Mouse (Mus musculus) stomach, embryonic 16.5 days (tissue): ENCODE results near the gene Gys2. TPM values are rescaled to one million over a fixed set of nuclear protein-coding genes. Genes with fewer than 3 reads are reported as not detected.
A peak's percentile ranks its signal among the peaks of the same experiment; 100 is the strongest.

Experiments used
- ATAC-seq: fragments of 200-750 bp; cut with Nextera tagmentation; 2 replicates; pipeline ENCODE4 v1.8.0; 2017; ENCODE audit warnings: moderate number of reproducible peaks, moderate TSS enrichment; ENCODE audit not compliant: insufficient read depth, low FRiP score
- H3K27ac ChIP-seq: fragments of 300-500 bp; sonication (generic); 2 replicates; pipeline ENCODE4 v1.5.1; 2014; ENCODE audit warnings: low read length
- H3K27me3 ChIP-seq: fragments of 300-500 bp; sonication (generic); 2 replicates; pipeline ENCODE4 v1.6.1; 2014; ENCODE audit warnings: low read length, control low read depth, mixed read lengths; ENCODE audit not compliant: control insufficient read depth, insufficient read depth
- H3K36me3 ChIP-seq: fragments of 300-500 bp; sonication (generic); 2 replicates; pipeline ENCODE4 v1.6.1; 2014; ENCODE audit warnings: low read length; ENCODE audit not compliant: control insufficient read depth, insufficient read depth
- H3K4me1 ChIP-seq: fragments of 300-500 bp; sonication (generic); 2 replicates; pipeline ENCODE4 v1.6.1; 2014; ENCODE audit warnings: low read length, control low read depth, mixed read lengths; ENCODE audit not compliant: control insufficient read depth, insufficient read depth
- H3K4me2 ChIP-seq: fragments of 300-500 bp; sonication (generic); 2 replicates; pipeline ENCODE4 v1.6.1; 2014; ENCODE audit warnings: low read depth, low read length, mixed read lengths
- H3K4me3 ChIP-seq: fragments of 300-500 bp; sonication (generic); replicated peaks from 2 replicates; pipeline ENCODE4 v1.5.1; 2014; ENCODE audit warnings: mild to moderate bottlenecking, low read length
- H3K9ac ChIP-seq: fragments of 300-500 bp; sonication (generic); 2 replicates; pipeline ENCODE4 v1.6.1; 2014; ENCODE audit warnings: low read length
- H3K9me3 ChIP-seq: fragments of 300-500 bp; sonication (generic); replicated peaks from 2 replicates; pipeline ENCODE4 v1.6.1; 2016; ENCODE audit warnings: low read length, control low read depth; ENCODE audit not compliant: control insufficient read depth
- WGBS: fragments of 180-500 bp; shearing (Covaris S2); extraction: QIAGEN DNeasy Blood & Tissue Kit; methylation state at CpG from one replicate; pipeline ENCODE4 v1.1.7; 2014; 5-methylcytosine and 5-hydroxymethylcytosine counted together
- polyA plus RNA-seq: library from polyadenylated mRNA; unstranded; fragments of >200 nt; fragmentation: Nextera tagmentation; extraction: Ambion mirVana; gene quantifications from 2 replicates; pipeline ENCODE4 v1.2.1, GENCODE M21; 2015

The Gys2 gene
- polyA plus RNA-seq, 1 experiment from 2014 or later = 3.4 TPM

GRCm38 (mm10) chr6:142424976-142425375 is 47.9 kb downstream of the Gys2 start:
- H3K27ac ChIP-seq = no peak overlapping the region
- no peaks in the 10 kb centered on the region for H3K4me1 ChIP-seq
- H3K36me3 ChIP-seq = no peaks in the 10 kb centered on the region
- ATAC-seq = no peak
- no peak overlapping the region for H3K4me2 ChIP-seq
- WGBS = 78% methylated on average over 7 of the region's 7 CpGs
- no peaks in the 10 kb centered on the region for H3K9me3 ChIP-seq
- H3K4me3 ChIP-seq = no peak overlapping the region
- no peak overlapping the region for H3K9ac ChIP-seq
- H3K27me3 ChIP-seq = no peaks in the 10 kb centered on the region

DNA sequence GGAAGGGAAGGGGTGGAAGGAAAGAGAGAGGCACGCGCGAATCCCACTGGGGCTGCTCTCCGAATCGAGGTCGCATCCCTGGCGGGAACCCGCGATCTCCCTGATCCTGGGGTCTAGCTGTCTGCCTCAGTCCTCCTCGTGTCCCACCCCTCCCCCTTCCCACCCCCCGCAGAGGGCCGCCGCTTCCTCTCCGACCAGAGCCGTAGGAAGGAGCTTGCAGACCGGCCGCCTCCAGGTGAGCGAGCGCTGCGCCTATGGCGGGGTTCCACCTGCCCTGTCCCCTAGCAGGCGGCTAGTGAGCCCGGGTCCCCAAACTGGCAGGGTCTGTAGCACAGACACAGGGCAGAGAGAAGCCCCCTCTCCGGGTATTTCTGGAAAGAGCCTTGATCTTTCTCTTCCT is 58.3 kb downstream of the Gys2 start:
- Histone ChIP-seq H3K27ac (no peak overlapping the region), H3K36me3 (no peaks in the 10 kb centered on the region), H3K4me1 (no peaks in the 10 kb centered on the region; the same call in 1 of the 2 replicates), H3K4me3 (peak overlapping the region; percentile 31), H3K9me3 (no peaks in the 10 kb centered on the region), H3K4me2 (peak overlapping the region; percentile 46), H3K27me3 (peaks cover 22% of the 10 kb centered on the region), H3K9ac (no peak overlapping the region)
- no peak for ATAC-seq
- WGBS = 2% methylated on average over 24 of the region's 24 CpGs

DNA sequence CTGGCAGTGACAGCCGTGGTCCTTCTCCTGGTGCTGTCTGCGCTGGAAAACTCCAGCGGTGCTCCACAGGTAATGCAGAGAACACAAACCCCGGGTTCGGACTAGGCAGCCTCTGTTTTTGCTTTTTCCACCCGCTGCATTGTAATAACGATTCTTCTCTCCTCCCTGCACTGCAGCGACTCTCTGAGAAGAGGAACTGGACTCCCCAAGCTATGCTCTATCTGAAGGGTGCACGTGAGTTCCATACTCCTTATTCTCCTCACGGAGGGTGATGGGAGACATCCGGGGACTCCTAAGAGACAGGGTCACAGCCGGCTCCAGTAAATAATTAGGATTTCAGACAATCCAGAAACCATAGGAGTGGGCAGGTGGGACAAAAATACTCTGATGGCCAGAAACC is 59.1 kb downstream of the Gys2 start:
- no peaks in the 10 kb centered on the region for H3K36me3 ChIP-seq
- no peak for ATAC-seq
- peaks cover 22% of the 10 kb centered on the region for H3K27me3 ChIP-seq
- H3K4me2 ChIP-seq = no peak overlapping the region
- H3K9me3 ChIP-seq = no peaks in the 10 kb centered on the region
- no peak overlapping the region for H3K27ac ChIP-seq
- 17% methylated on average over 12 of the region's 12 CpGs for WGBS
- no peak overlapping the region for H3K4me3 ChIP-seq
- no peak overlapping the region for H3K9ac ChIP-seq
- no peaks in the 10 kb centered on the region; the same call in 1 of the 2 replicates for H3K4me1 ChIP-seq

DNA sequence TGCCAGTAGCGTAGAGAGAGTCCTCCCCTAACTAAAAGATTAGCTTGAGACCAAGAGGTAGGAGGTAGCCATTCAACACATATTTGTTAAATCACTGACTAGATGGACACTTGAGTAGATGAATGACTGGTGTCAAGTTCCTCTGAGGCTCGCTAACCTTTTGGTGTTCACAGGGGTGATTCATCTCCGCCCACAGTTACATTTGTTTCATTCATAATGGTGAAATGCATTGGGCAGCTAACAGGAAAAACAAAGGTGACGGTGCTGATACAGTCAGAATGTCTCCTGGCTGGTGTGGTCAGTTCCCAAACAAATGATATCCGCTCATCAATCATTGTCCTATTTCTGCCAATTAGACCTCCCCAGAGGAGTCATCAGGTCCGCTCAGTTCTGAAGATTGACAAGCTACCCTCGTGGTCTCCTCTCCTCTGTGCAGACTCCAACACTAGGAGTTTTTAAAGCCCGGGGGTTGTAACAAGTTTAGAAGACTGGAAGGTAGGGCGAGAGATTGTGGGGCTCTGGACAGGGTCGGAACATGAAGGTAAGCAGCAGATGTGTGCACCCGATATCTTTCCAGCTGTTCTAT is 59.9 kb downstream of the Gys2 start, which contains the start of gene Spx:
Gene Spx, plus strand, starts transcription at position 536 of the 586 bp plus-strand sequence.
- Histone ChIP-seq H3K36me3 (no peaks in the 10 kb centered on the region), H3K9me3 (no peaks in the 10 kb centered on the region), H3K4me2 (no peak within 1 kb of the TSS), H3K4me3 (no peak within 1 kb of the TSS), H3K4me1 (no peaks in the 10 kb centered on the region; the same call in 1 of the 2 replicates), H3K27ac (no peak within 1 kb of the TSS), H3K9ac (no peak within 1 kb of the TSS), H3K27me3 (peaks cover 22% of the 10 kb centered on the region)
- WGBS = 58% methylated on average over 11 of the region's 11 CpGs
- ATAC-seq = no peak

GRCm38 (mm10) chr6:142411140-142411539 is 61.8 kb downstream of the Gys2 start:
- Histone ChIP-seq H3K36me3 (no peaks in the 10 kb centered on the region), H3K4me2 (no peak overlapping the region), H3K27ac (no peak overlapping the region), H3K9me3 (no peaks in the 10 kb centered on the region), H3K4me1 (no peaks in the 10 kb centered on the region; the same call in 1 of the 2 replicates), H3K4me3 (no peak overlapping the region), H3K9ac (no peak overlapping the region), H3K27me3 (peaks cover 22% of the 10 kb centered on the region)
- no peak for ATAC-seq
- WGBS = 29% methylated on average over 1 of the region's 1 CpGs

DNA sequence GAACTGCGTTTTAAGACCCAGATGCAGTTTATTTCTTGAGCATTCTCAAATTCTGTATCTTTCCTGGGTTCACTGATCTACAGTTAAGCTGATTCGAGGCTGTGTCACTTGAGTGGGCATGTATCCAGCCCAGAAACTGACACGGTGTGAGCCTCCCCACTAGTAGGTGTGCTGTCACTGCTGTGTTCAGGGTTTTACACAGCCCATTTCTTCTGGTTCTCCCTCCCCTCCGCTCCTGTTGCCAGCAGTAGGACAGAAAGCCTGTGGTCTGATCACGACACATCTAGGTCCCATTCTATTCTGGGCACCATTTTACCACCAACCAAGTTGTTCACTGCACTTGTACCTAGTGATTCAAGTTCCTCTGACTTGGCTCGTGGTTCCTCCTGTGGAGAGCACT is 77.2 kb downstream of the Gys2 start:
- H3K27ac ChIP-seq = no peak overlapping the region
- no peaks in the 10 kb centered on the region for H3K4me1 ChIP-seq
- no peaks in the 10 kb centered on the region for H3K9me3 ChIP-seq
- H3K4me2 ChIP-seq = no peak overlapping the region
- no peak overlapping the region for H3K9ac ChIP-seq
- peaks cover 12% of the 10 kb centered on the region for H3K36me3 ChIP-seq
- no peak for ATAC-seq
- 84% methylated on average over 6 of the region's 6 CpGs for whole genome bisulfite sequencing
- H3K4me3 ChIP-seq = no peak overlapping the region
- H3K27me3 ChIP-seq = no peaks in the 10 kb centered on the region

DNA sequence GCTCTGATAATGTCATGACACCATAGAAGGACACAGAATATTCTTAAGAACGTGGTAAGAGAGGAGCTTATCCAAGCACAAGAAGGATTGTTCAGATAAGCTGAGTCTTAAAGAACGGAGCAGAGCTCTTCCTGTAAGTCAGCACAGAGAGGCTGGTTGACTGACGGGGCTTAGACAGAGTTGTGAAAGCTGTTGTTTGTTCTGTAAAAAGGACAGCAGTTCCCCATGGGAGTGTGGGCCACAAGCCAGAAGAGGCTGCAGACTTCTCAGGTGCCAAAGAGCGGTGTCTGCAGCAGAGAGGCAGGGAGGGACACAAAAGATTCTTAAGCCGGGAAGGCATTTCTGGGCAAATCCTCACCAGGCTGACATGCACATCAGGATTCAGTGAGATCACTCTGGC is 78.2 kb downstream of the Gys2 start:
- Histone ChIP-seq H3K4me3 (no peak overlapping the region), H3K27ac (no peak overlapping the region), H3K4me1 (no peaks in the 10 kb centered on the region), H3K27me3 (no peaks in the 10 kb centered on the region), H3K36me3 (peaks cover 8% of the 10 kb centered on the region), H3K9ac (no peak overlapping the region), H3K9me3 (no peaks in the 10 kb centered on the region), H3K4me2 (no peak overlapping the region)
- ATAC-seq = no peak
- 82% methylated on average over 5 of the region's 5 CpGs for WGBS

- no peak overlapping the region for H3K27ac ChIP-seq
- no peak overlapping the region for H3K4me2 ChIP-seq
- peaks cover 8% of the 10 kb centered on the region for H3K36me3 ChIP-seq
- no peaks in the 10 kb centered on the region for H3K27me3 ChIP-seq
- H3K9me3 ChIP-seq = no peaks in the 10 kb centered on the region
- H3K9ac ChIP-seq = no peak overlapping the region
- WGBS = 78% methylated on average over 5 of the region's 5 CpGs
- H3K4me1 ChIP-seq = peaks cover 4% of the 10 kb centered on the region; the same call in 1 of the 2 replicates
- no peak overlapping the region for H3K4me3 ChIP-seq
- ATAC-seq = no peak
Observed at GRCm38 (mm10) chr6:142392312-142392711, 80.6 kb downstream of the Gys2 start.

DNA sequence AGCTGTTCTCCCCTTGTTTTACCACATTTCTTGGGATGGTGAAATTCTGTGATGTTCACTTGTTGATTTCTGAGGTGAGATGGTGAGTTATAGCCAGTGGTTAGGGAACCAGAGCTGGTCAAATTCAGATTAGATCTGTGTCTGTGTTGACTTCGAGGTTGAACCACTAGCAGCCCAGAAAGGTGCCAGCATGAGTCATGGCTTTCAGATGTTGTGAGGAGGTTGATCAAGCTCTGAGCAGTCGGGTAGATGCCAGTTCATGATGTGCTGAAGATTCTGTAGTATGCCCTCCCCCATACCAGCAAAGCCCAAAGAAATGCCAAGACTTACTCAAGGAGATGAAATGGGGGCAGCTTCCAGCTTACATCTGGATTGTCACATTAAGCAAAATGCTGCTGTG is 83.8 kb downstream of the Gys2 start:
- H3K27ac ChIP-seq = no peak overlapping the region
- no peaks in the 10 kb centered on the region for H3K27me3 ChIP-seq
- no peaks in the 10 kb centered on the region for H3K9me3 ChIP-seq
- no peak for ATAC-seq
- 75% methylated on average over 2 of the region's 2 CpGs for WGBS
- H3K4me3 ChIP-seq = no peak overlapping the region
- H3K4me2 ChIP-seq = no peak overlapping the region
- H3K4me1 ChIP-seq = peaks cover 4% of the 10 kb centered on the region; the same call in 1 of the 2 replicates
- no peaks in the 10 kb centered on the region for H3K36me3 ChIP-seq
- H3K9ac ChIP-seq = no peak overlapping the region
